9 mouse cellular contexts compared by ENCODE assay signal in the genomic region with DNA sequence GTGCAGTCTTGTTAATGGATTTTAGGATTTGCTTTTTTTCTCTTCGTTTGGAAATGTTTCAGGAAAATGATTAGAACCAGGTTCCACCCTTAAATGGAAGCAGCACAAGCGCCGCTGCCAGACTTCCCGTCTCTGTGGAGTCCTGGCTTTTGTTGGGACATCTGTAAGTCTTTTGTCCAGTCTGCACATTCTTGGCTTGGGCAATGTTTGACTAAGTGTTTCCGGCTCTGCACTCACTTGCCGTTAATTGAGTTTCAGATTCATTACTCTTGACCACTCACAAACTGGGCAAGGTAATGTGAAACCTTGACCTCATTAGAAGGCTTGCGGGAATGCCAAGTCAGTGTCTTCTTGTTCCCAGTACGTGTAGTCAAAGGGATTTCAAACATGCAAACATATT. TPM values are rescaled to one million over a fixed set of nuclear protein-coding genes. Genes with fewer than 3 reads are reported as not detected.
DNase-seq lines count a peak whose midpoint lies in the region; ATAC-seq lines count a peak whose summit lies in the region.
"Had no signal": no experiment of that assay in that cellular context is flagged by ENCODE, and none has a peak within 500 bp of the region (broad histone marks: within the 10 kb centered on the region; RNA-seq: fewer than 3 reads in every experiment).

No protein-coding gene starts in this region.

- H3K9ac ChIP-seq in hindbrain, embryonic 12.5 days, result no peak overlapping the region

- no peak overlapping the region for H3K4me3 ChIP-seq in hindbrain, embryonic 12.5 days

- peaks cover 41% of the 10 kb centered on the region for H3K36me3 ChIP-seq in hindbrain, embryonic 12.5 days

- peak; percentile 15 for DNase-seq in 3T3-L1 (ENCODE audit: low read depth, low spot score)
- DNase-seq in adrenal gland, postnatal 14 days, result peak; percentile 25
- peak; percentile 19 to 27 for DNase-seq in heart, adult 9 months (ENCODE audit: low spot score in 2 of 2)
- DNase-seq in kidney, postnatal 36 days, result peak; percentile 69 to 88
- DNase-seq in spleen, postnatal 4 days (ENCODE audit: low spot score in 2 of 2), result no peak
- DNase-seq in right cerebral cortex, postnatal 4 days, result no peak

- H3K4me2 ChIP-seq in hindbrain, embryonic 12.5 days (replicated peaks), result no peak overlapping the region

- no peaks in the 10 kb centered on the region for H3K27me3 ChIP-seq in hindbrain, embryonic 12.5 days
- H3K27me3 ChIP-seq: Patski had no signal

- no peak for ATAC-seq in cerebellum, adult (ENCODE audit: insufficient number of reproducible peaks, low FRiP score, low TSS enrichment)
- ATAC-seq in hindbrain, embryonic 12.5 days (ENCODE audit: low FRiP score), result no peak
- ATAC-seq: Patski had no signal

- no peaks in the 10 kb centered on the region for H3K9me3 ChIP-seq in hindbrain, embryonic 12.5 days (replicated peaks)

- 68% methylated on average over 8 of the region's 8 CpGs for WGBS in hindbrain, embryonic 12.5 days

- 0 out of 2 replicates have a peak, but pooled peaks cover 3% of the 10 kb centered on the region for H3K4me1 ChIP-seq in hindbrain, embryonic 12.5 days

- H3K27ac ChIP-seq in hindbrain, embryonic 12.5 days, result no peak overlapping the region

RNA-seq across cellular contexts. Expression of gene Golga5, which starts 29.8 kb away (rescaled TPM):
- total RNA-seq in adrenal gland, postnatal 14 days (2021), result 35.0 and 41.2 TPM in 2 replicates
- 35.6 and 39.7 TPM in 2 replicates for polyA plus RNA-seq in hindbrain, embryonic 12.5 days (2016; fragmentation: Nextera tagmentation; extraction: Ambion mirVana)

RNA-seq across cellular contexts. Expression of gene Chga, which starts 56.0 kb away (rescaled TPM):
- 1,531 and 1,561 TPM in 2 replicates for total RNA-seq in adrenal gland, postnatal 14 days (2021)
- polyA plus RNA-seq in hindbrain, embryonic 12.5 days (2016; fragmentation: Nextera tagmentation; extraction: Ambion mirVana), result 47.1 and 53.1 TPM in 2 replicates

RNA-seq across cellular contexts. Expression of gene Lgmn, which starts 59.1 kb away (rescaled TPM):
- total RNA-seq in adrenal gland, postnatal 14 days (2021), result 86.7 and 90.6 TPM in 2 replicates
- polyA plus RNA-seq in hindbrain, embryonic 12.5 days (2016; fragmentation: Nextera tagmentation; extraction: Ambion mirVana), result 73.7 and 76.9 TPM in 2 replicates

Comparison
In these comparisons a context has a peak if more than half of its experiments do, and no peak if none do; other contexts are left out.
1. DNase-seq: peak in 3T3-L1 (single experiment), adrenal gland, postnatal 14 days (single experiment), heart, adult 9 months (2 of 2) and kidney, postnatal 36 days (2 of 2); none in spleen, postnatal 4 days (0 of 2) and right cerebral cortex, postnatal 4 days (single experiment).